Mouse (Mus musculus): ENCODE data around the gene Snapc2.

DNA sequence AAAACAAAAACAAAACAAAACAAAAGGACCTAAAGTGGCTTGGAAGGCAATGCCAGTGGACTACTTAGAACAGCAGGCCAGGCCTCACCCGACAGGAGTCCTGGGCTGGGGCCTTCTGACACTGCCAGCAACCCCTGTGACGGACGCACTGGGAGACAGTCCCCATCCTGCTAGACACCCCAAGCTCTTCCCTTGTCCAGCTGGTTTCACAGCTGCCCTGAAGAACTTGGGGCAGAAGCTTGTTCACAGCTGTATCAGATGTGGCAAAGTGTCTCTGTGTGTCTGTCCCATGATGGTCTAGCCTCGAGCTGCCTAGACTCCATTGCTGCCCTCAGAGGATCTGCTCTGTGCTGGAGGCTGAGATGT, 6.9 kb downstream of the Snapc2 start:
- TF ChIP-seq CTCF (IDR thresholded peaks at IDR 0.05; ENCODE audit: low read depth) (no peak), EP300 (IDR thresholded peaks at IDR 0.05; ENCODE audit: low read depth) (no peak)

Measured in liver, embryonic 14.5 days (tissue).